Mouse (Mus musculus): ENCODE measurements around the gene Mast4. TPM values are rescaled to one million over a fixed set of nuclear protein-coding genes. Genes with fewer than 3 reads are reported as not detected.

The Mast4 gene
- total and polyA plus RNA-seq, 3 experiments, result 2.7 to 7.0 TPM; not detected in 1

- no peaks in the 10 kb centered on the region for H3K27me3 ChIP-seq (ENCODE audit: control insufficient read depth in 1 of 2, insufficient read depth in 2 of 2, low read length in 2 of 2)
- TF ChIP-seq KAT2A (conservative IDR thresholded peaks at IDR 0.05; ENCODE audit: low read depth, low read length) (no peak), CTCF (IDR thresholded peaks at IDR 0.05 in 2 of 3, conservative IDR thresholded peaks at IDR 0.05 in 1 of 3; ENCODE audit: control insufficient read depth in 1 of 3, insufficient read depth in 1 of 3, low read depth in 2 of 3, low read length in 3 of 3, poor library complexity in 1 of 3, severe bottlenecking in 1 of 3) (no peak), SMC3 (IDR thresholded peaks at IDR 0.05; ENCODE audit: low read depth, low read length) (no peak), MAZ (IDR thresholded peaks at IDR 0.05; ENCODE audit: low read depth, low read length) (no peak), NRF1 (IDR thresholded peaks at IDR 0.05; ENCODE audit: insufficient read depth, low read depth, low read length, poor library complexity, severe bottlenecking) (no peak), MEF2A (IDR thresholded peaks at IDR 0.05; ENCODE audit: extremely low read depth, insufficient replicate concordance, low read depth, low read length, poor library complexity, severe bottlenecking) (no peak)
- no peak overlapping the region for H3K9ac ChIP-seq (ENCODE audit: control insufficient read depth, low read depth, low read length, poor library complexity, severe bottlenecking)
- no peaks in the 10 kb centered on the region for H3K36me3 ChIP-seq (ENCODE audit: control insufficient read depth in 1 of 2, insufficient read depth in 2 of 2, low read length in 2 of 2)
- no peaks in the 10 kb centered on the region for H3K79me2 ChIP-seq (ENCODE audit: control insufficient read depth, insufficient read depth, low read length, poor library complexity)
- no peak for DNase-seq (ENCODE audit: low read depth, low spot score)
- no peak overlapping the region for H3K27ac ChIP-seq (ENCODE audit: control insufficient read depth, low read depth, low read length)
- H3K9me3 ChIP-seq (replicated peaks; ENCODE audit: insufficient read depth, low read length), result no peaks in the 10 kb centered on the region
- H3K4me3 ChIP-seq (ENCODE audit: control insufficient read depth in 1 of 2, insufficient read depth in 1 of 2, low read depth in 2 of 2, low read length in 2 of 2), result no peak overlapping the region
- no peaks in the 10 kb centered on the region for H3K4me1 ChIP-seq (ENCODE audit: control insufficient read depth in 1 of 2, insufficient read depth in 2 of 2, low read length in 2 of 2)
Measured at GRCm38 (mm10) chr13:103333601-103334391, 501 bp downstream of the Mast4 start.

GRCm38 (mm10) chr13:103333153-103333552, 1.1 kb downstream of the Mast4 start:
- Histone ChIP-seq H3K4me1 (ENCODE audit: control insufficient read depth in 1 of 2, insufficient read depth in 2 of 2, low read length in 2 of 2) (no peaks in the 10 kb centered on the region), H3K79me2 (ENCODE audit: control insufficient read depth, insufficient read depth, low read length, poor library complexity) (no peaks in the 10 kb centered on the region), H3K27ac (ENCODE audit: control insufficient read depth, low read depth, low read length) (no peak overlapping the region), H3K9ac (ENCODE audit: control insufficient read depth, low read depth, low read length, poor library complexity, severe bottlenecking) (no peak overlapping the region), H3K27me3 (ENCODE audit: control insufficient read depth in 1 of 2, insufficient read depth in 2 of 2, low read length in 2 of 2) (no peaks in the 10 kb centered on the region), H3K4me3 (ENCODE audit: control insufficient read depth in 1 of 2, insufficient read depth in 1 of 2, low read depth in 2 of 2, low read length in 2 of 2) (no peak overlapping the region), H3K9me3 (replicated peaks; ENCODE audit: insufficient read depth, low read length) (no peaks in the 10 kb centered on the region), H3K36me3 (ENCODE audit: control insufficient read depth in 1 of 2, insufficient read depth in 2 of 2, low read length in 2 of 2) (no peaks in the 10 kb centered on the region)
- TF ChIP-seq EP300 (IDR thresholded peaks at IDR 0.05; ENCODE audit: low read depth in 1 of 2, low read length in 2 of 2) (no peak), E2F4 (IDR thresholded peaks at IDR 0.05; ENCODE audit: borderline replicate concordance, low read depth, low read length) (no peak), GABPA (IDR thresholded peaks at IDR 0.05; ENCODE audit: low read depth, low read length) (no peak), ETS1 (IDR thresholded peaks at IDR 0.05; ENCODE audit: low read depth, low read length) (no peak), BHLHE40 (IDR thresholded peaks at IDR 0.05; ENCODE audit: borderline replicate concordance, low read depth, low read length) (no peak), MYB (IDR thresholded peaks at IDR 0.05; ENCODE audit: low read depth, low read length) (no peak)
- DNase-seq (ENCODE audit: low read depth, low spot score), result no peak

DNA sequence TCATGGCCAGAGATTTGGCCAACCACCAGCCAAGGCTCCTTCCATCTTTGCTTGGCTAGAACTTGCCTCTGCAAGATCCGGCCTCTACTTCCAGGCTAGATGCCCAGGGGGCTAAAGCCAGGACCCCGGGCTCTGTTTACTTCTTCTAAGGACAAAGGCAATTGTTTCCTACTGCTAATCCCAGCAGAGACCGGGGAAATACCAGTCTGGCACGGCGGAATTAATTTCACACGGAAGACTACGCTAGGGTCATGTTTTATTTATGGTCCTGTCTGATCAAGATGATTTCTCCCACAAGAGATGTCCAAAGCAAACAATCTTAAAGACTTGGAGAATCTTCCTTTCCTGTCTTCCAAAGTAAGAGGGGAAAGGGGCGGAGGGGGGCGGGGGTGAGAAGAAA, 1.6 kb downstream of the Mast4 start:
- Histone ChIP-seq H3K9me3 (replicated peaks; ENCODE audit: insufficient read depth, low read length) (no peaks in the 10 kb centered on the region), H3K27me3 (ENCODE audit: control insufficient read depth in 1 of 2, insufficient read depth in 2 of 2, low read length in 2 of 2) (no peaks in the 10 kb centered on the region), H3K9ac (ENCODE audit: control insufficient read depth, low read depth, low read length, poor library complexity, severe bottlenecking) (no peak overlapping the region), H3K27ac (ENCODE audit: control insufficient read depth, low read depth, low read length) (no peak overlapping the region), H3K4me1 (ENCODE audit: control insufficient read depth in 1 of 2, insufficient read depth in 2 of 2, low read length in 2 of 2) (no peaks in the 10 kb centered on the region), H3K79me2 (ENCODE audit: control insufficient read depth, insufficient read depth, low read length, poor library complexity) (no peaks in the 10 kb centered on the region), H3K4me3 (ENCODE audit: control insufficient read depth in 1 of 2, insufficient read depth in 1 of 2, low read depth in 2 of 2, low read length in 2 of 2) (no peak overlapping the region), H3K36me3 (ENCODE audit: control insufficient read depth in 1 of 2, insufficient read depth in 2 of 2, low read length in 2 of 2) (no peaks in the 10 kb centered on the region)
- TF ChIP-seq ELF1 (IDR thresholded peaks at IDR 0.05; ENCODE audit: low read depth, low read length), result no peak
- DNase-seq (ENCODE audit: low read depth, low spot score), result no peak

Data from MEL (cell line).